Mouse (Mus musculus) stomach, postnatal 0 days (tissue): ENCODE data around the gene Ap1g2.

ENCODE experiments used
- CTCF ChIP-seq: IDR thresholded peaks from 2 replicates; pipeline ENCODE4 v1.5.1; 2016; ENCODE audit warnings: antibody characterized with exemption, low read depth, mild to moderate bottlenecking, moderate library complexity
- EP300 ChIP-seq: optimal IDR thresholded peaks from 2 replicates; pipeline ENCODE3; 2016; ENCODE audit warnings: antibody characterized with exemption

GRCm38 (mm10) chr14:55121947-55122346 is 15.6 kb upstream of the Ap1g2 start:
- TF ChIP-seq CTCF (peak; percentile 89), EP300 (no peak)
